Comparison of ENCODE assay signal across 25 mouse cellular contexts in the genomic region with DNA sequence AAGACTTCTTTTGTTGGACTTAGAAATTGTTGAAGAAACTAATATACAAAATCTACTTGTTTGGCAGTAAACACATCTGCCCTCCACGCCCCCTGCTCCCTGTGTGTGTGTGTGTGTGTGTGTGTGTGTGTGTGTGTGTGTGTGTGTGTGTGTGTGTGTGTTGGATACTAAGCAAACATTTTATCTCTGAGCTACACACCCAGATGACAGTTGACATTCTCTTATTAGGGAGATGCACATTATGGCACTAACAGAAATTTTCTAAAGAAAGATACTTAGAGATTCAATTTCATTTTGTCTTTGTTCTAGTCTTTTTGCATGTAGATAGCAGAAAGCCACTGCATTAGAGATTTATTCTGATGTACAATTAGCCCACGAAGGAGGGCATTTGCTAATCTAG. TPM values are rescaled to one million over a fixed set of nuclear protein-coding genes. Genes with fewer than 3 reads are reported as not detected.
DNase-seq lines count a peak whose midpoint lies in the region; ATAC-seq and TF ChIP-seq lines count a peak whose summit lies in the region.
"Had no signal": no experiment of that assay in that cellular context is flagged by ENCODE, and none has a peak within 500 bp of the region (broad histone marks: within the 10 kb centered on the region; RNA-seq: fewer than 3 reads in every experiment).

No protein-coding gene starts in this region.

- peaks cover 59% of the 10 kb centered on the region for H3K36me3 ChIP-seq in liver, postnatal 0 days (replicated peaks; ENCODE audit: insufficient read depth, low read length)
- peaks cover 50% of the 10 kb centered on the region for H3K36me3 ChIP-seq in liver, embryonic 13.5 days
- peaks cover 54% of the 10 kb centered on the region for H3K36me3 ChIP-seq in heart, embryonic 12.5 days

- no peak for ATAC-seq in liver, postnatal 0 days
- ATAC-seq in liver, embryonic 13.5 days (ENCODE audit: low read depth) = peak; percentile 47; the same call in 1 of the 2 replicates
- ATAC-seq in megakaryocyte progenitor cell, adult 5-6 weeks (replicated peaks; ENCODE audit: poor library complexity) = peak; percentile 60
- no peak for ATAC-seq in heart, embryonic 12.5 days (ENCODE audit: insufficient number of reproducible peaks, low FRiP score)
- ATAC-seq: activated CD4-positive, CD25-positive, alpha-beta regulatory T cell, adult 4 months; CD4-positive, CD25-positive, alpha-beta regulatory T cell, adult 4 months; forebrain, embryonic 13.5 days; forebrain, embryonic 15.5 days; Patski had no signal

- H3K9ac ChIP-seq in liver, postnatal 0 days (replicated peaks) = no peak overlapping the region
- no peak overlapping the region for H3K9ac ChIP-seq in liver, embryonic 13.5 days
- no peak overlapping the region for H3K9ac ChIP-seq in heart, embryonic 12.5 days
- H3K9ac ChIP-seq: embryonic facial prominence, embryonic 12.5 days; forebrain, embryonic 13.5 days; forebrain, embryonic 15.5 days had no signal

- H3K27ac ChIP-seq in liver, postnatal 0 days (ENCODE audit: low read depth) = no peak overlapping the region
- H3K27ac ChIP-seq in liver, embryonic 13.5 days = no peak overlapping the region
- H3K27ac ChIP-seq in heart, embryonic 12.5 days (ENCODE audit: poor library complexity, severe bottlenecking) = no peak overlapping the region
- H3K27ac ChIP-seq: embryonic facial prominence, embryonic 10.5 days; embryonic facial prominence, embryonic 12.5 days; forebrain, embryonic 13.5 days; forebrain, embryonic 15.5 days had no signal

- H3K9me3 ChIP-seq in liver, postnatal 0 days (ENCODE audit: low read length) = no peaks in the 10 kb centered on the region
- no peaks in the 10 kb centered on the region for H3K9me3 ChIP-seq in liver, embryonic 13.5 days (replicated peaks)
- H3K9me3 ChIP-seq in heart, embryonic 12.5 days (replicated peaks) = no peaks in the 10 kb centered on the region
- H3K9me3 ChIP-seq: embryonic facial prominence, embryonic 10.5 days; embryonic facial prominence, embryonic 12.5 days; forebrain, embryonic 13.5 days; forebrain, embryonic 15.5 days; G1E had no signal

- no peak for TF ChIP-seq CTCF in liver, postnatal 0 days (IDR thresholded peaks at IDR 0.05; ENCODE audit: low read depth)

- TF ChIP-seq EP300 in liver, postnatal 0 days (IDR thresholded peaks at IDR 0.05; ENCODE audit: low read depth) = no peak

- H3K4me2 ChIP-seq in liver, postnatal 0 days (ENCODE audit: low read depth, low read length) = no peak overlapping the region
- no peak overlapping the region for H3K4me2 ChIP-seq in liver, embryonic 13.5 days
- no peak overlapping the region for H3K4me2 ChIP-seq in heart, embryonic 12.5 days
- H3K4me2 ChIP-seq: embryonic facial prominence, embryonic 12.5 days; forebrain, embryonic 13.5 days; forebrain, embryonic 15.5 days had no signal

- WGBS in liver, postnatal 0 days (ENCODE audit: insufficient replicate concordance) = 60% methylated on average over 2 of the region's 2 CpGs
- 36% methylated on average over 2 of the region's 2 CpGs for WGBS in liver, embryonic 13.5 days (ENCODE audit: insufficient replicate concordance)
- 85% methylated on average over 2 of the region's 2 CpGs for WGBS in heart, embryonic 12.5 days

- H3K27me3 ChIP-seq in liver, postnatal 0 days (ENCODE audit: insufficient read depth, low read length) = no peaks in the 10 kb centered on the region
- H3K27me3 ChIP-seq in liver, embryonic 13.5 days = no peaks in the 10 kb centered on the region
- no peaks in the 10 kb centered on the region for H3K27me3 ChIP-seq in heart, embryonic 12.5 days (replicated peaks)
- H3K27me3 ChIP-seq: CH12.LX; embryonic facial prominence, embryonic 12.5 days; forebrain, embryonic 13.5 days; forebrain, embryonic 15.5 days; Patski had no signal

- DNase-seq in liver = peak; percentile 24
- no peak for DNase-seq in liver, postnatal 0 days
- DNase-seq in liver, embryonic 13.5 days = no peak
- DNase-seq in c-Kit-positive CD71-positive TER-119-positive erythroid progenitor cells, embryonic 14.5 days (ENCODE audit: low spot score) = no peak
- DNase-seq in adrenal gland, postnatal 4 days (ENCODE audit: low spot score in 2 of 2) = no peak
- DNase-seq: adrenal gland, adult 8-10 months; adrenal gland, postnatal 14 days; adrenal gland, postnatal 36 days; B cell, adult 2 months; cerebellum, adult 11-12 months; cerebellum, adult 2 months; cerebellum, adult 9-10 months; cerebellum, postnatal 10 days; cerebellum, postnatal 25 days had no signal

- no peak overlapping the region for H3K4me3 ChIP-seq in liver, postnatal 0 days (ENCODE audit: low read depth, low read length)
- H3K4me3 ChIP-seq in liver, embryonic 13.5 days (replicated peaks) = no peak overlapping the region
- H3K4me3 ChIP-seq in heart, embryonic 12.5 days = no peak overlapping the region
- H3K4me3 ChIP-seq: embryonic facial prominence, embryonic 10.5 days; embryonic facial prominence, embryonic 12.5 days; forebrain, embryonic 13.5 days; forebrain, embryonic 15.5 days had no signal

- no peaks in the 10 kb centered on the region for H3K4me1 ChIP-seq in liver, postnatal 0 days (ENCODE audit: insufficient read depth)
- H3K4me1 ChIP-seq in liver, embryonic 13.5 days (replicated peaks) = peaks cover 12% of the 10 kb centered on the region
- no peaks in the 10 kb centered on the region for H3K4me1 ChIP-seq in heart, embryonic 12.5 days (replicated peaks)
- H3K4me1 ChIP-seq: embryonic facial prominence, embryonic 10.5 days; embryonic facial prominence, embryonic 12.5 days; forebrain, embryonic 13.5 days; forebrain, embryonic 15.5 days had no signal

RNA-seq across cellular contexts. Expression of a gene that starts 37.6 kb away (rescaled TPM):
- polyA plus RNA-seq in liver, postnatal 0 days (2015; fragmentation: Nextera tagmentation; extraction: Ambion mirVana) = 51.4 and 53.2 TPM in 2 replicates
- 51.9 and 62.8 TPM in 2 replicates for polyA plus RNA-seq in liver, embryonic 13.5 days (2015; fragmentation: Nextera tagmentation; extraction: Ambion mirVana)
- 159 and 184 TPM in 2 replicates for total RNA-seq in megakaryocyte progenitor cell, adult 5-6 weeks (2015)
- 81.4 and 82.4 TPM in 2 replicates for total RNA-seq in megakaryocyte progenitor cell, adult 5-6 weeks (2017)
- 93.1 and 93.4 TPM in 2 replicates for polyA plus RNA-seq in heart, embryonic 12.5 days (2016; fragmentation: Nextera tagmentation; extraction: Ambion mirVana)
- 100 to 1,000 TPM; 116 to 122 TPM for total RNA-seq in adrenal gland, postnatal 4 days (2021)

RNA-seq across cellular contexts. Expression of a gene that starts 59.0 kb away (rescaled TPM):
- 163 and 170 TPM in 2 replicates for polyA plus RNA-seq in liver, postnatal 0 days (2015; fragmentation: Nextera tagmentation; extraction: Ambion mirVana)
- polyA plus RNA-seq in liver, embryonic 13.5 days (2015; fragmentation: Nextera tagmentation; extraction: Ambion mirVana) = 343 and 365 TPM in 2 replicates
- total RNA-seq in megakaryocyte progenitor cell, adult 5-6 weeks (2015) = 391 and 406 TPM in 2 replicates
- total RNA-seq in megakaryocyte progenitor cell, adult 5-6 weeks (2017) = 317 and 333 TPM in 2 replicates
- 305 and 313 TPM in 2 replicates for polyA plus RNA-seq in heart, embryonic 12.5 days (2016; fragmentation: Nextera tagmentation; extraction: Ambion mirVana)
- total RNA-seq in adrenal gland, postnatal 4 days (2021) = 100 to 1,000 TPM; 154 to 157 TPM

Comparison
In these comparisons a context has a peak if more than half of its experiments do, and no peak if none do; other contexts are left out.
1. ATAC-seq: peak in liver, embryonic 13.5 days (single experiment) and megakaryocyte progenitor cell, adult 5-6 weeks (single experiment); none in liver, postnatal 0 days (single experiment) and heart, embryonic 12.5 days (single experiment).